Comparison of ENCODE assay signal across 8 mouse cellular contexts in genomic region chr7:98308607-98309218, GRCm38 (mm10). TPM values are rescaled to one million over a fixed set of nuclear protein-coding genes. Genes with fewer than 3 reads are reported as not detected.
DNase-seq lines count a peak whose midpoint lies in the region; ATAC-seq and TF ChIP-seq lines count a peak whose summit lies in the region.

No protein-coding gene starts in this region.

- peak overlapping the region; percentile 56 for H3K4me3 ChIP-seq in kidney, embryonic 14.5 days (ENCODE audit: low read length)
- H3K4me3 ChIP-seq in forebrain, embryonic 13.5 days, result peak overlapping the region; percentile 78
- H3K4me3 ChIP-seq in limb, embryonic 14.5 days (replicated peaks; ENCODE audit: low read length), result peak overlapping the region; percentile 77
- peak overlapping the region; percentile 90 for H3K4me3 ChIP-seq in olfactory bulb, adult 2 months (ENCODE audit: insufficient read depth, low read depth, low read length)

- no peak for TF ChIP-seq POLR2A in limb, embryonic 14.5 days (IDR thresholded peaks at IDR 0.05; ENCODE audit: borderline replicate concordance, extremely low read depth, insufficient read depth, insufficient read length)
- no peak for TF ChIP-seq POLR2A in olfactory bulb, adult 2 months (IDR thresholded peaks at IDR 0.05; ENCODE audit: insufficient read depth, low read depth, low read length)

- WGBS in kidney, embryonic 14.5 days, result under 1% methylated on average over 31 of the region's 33 CpGs
- WGBS in forebrain, embryonic 13.5 days, result 0% methylated on average over 33 of the region's 33 CpGs
- 0% methylated on average over 33 of the region's 33 CpGs for WGBS in limb, embryonic 14.5 days
- under 1% methylated on average over 33 of the region's 33 CpGs for WGBS in olfactory bulb, adult 2 months

- no peaks in the 10 kb centered on the region for H3K9me3 ChIP-seq in kidney, embryonic 14.5 days (ENCODE audit: control insufficient read depth, low read length)
- H3K9me3 ChIP-seq in forebrain, embryonic 13.5 days (replicated peaks), result no peaks in the 10 kb centered on the region
- H3K9me3 ChIP-seq in limb, embryonic 14.5 days (ENCODE audit: control insufficient read depth, low read length), result no peaks in the 10 kb centered on the region

- peak overlapping the region; percentile 91 for H3K4me2 ChIP-seq in kidney, embryonic 14.5 days (replicated peaks; ENCODE audit: low read depth, low read length)
- peak overlapping the region; percentile 94 for H3K4me2 ChIP-seq in forebrain, embryonic 13.5 days
- H3K4me2 ChIP-seq in limb, embryonic 14.5 days (replicated peaks; ENCODE audit: low read depth, low read length, severe bottlenecking), result peak overlapping the region; percentile 88

- H3K36me3 ChIP-seq in kidney, embryonic 14.5 days (ENCODE audit: control insufficient read depth, insufficient read depth, low read length), result no peaks in the 10 kb centered on the region
- H3K36me3 ChIP-seq in forebrain, embryonic 13.5 days (ENCODE audit: poor library complexity, severe bottlenecking), result no peaks in the 10 kb centered on the region
- no peaks in the 10 kb centered on the region for H3K36me3 ChIP-seq in limb, embryonic 14.5 days (ENCODE audit: control insufficient read depth, insufficient read depth, low read length)

- no peak overlapping the region for H3K27ac ChIP-seq in kidney, embryonic 14.5 days (ENCODE audit: low read depth, low read length)
- H3K27ac ChIP-seq in forebrain, embryonic 13.5 days, result peak overlapping the region; percentile 35
- peak overlapping the region; percentile 73 for H3K27ac ChIP-seq in limb, embryonic 14.5 days (replicated peaks; ENCODE audit: low read depth, low read length)
- no peak overlapping the region for H3K27ac ChIP-seq in olfactory bulb, adult 2 months (ENCODE audit: insufficient read depth, low read depth, low read length)

- no peak for TF ChIP-seq CTCF in olfactory bulb, adult 2 months (IDR thresholded peaks at IDR 0.05; ENCODE audit: insufficient read depth, low read depth, low read length)

- H3K27me3 ChIP-seq in kidney, embryonic 14.5 days (ENCODE audit: control insufficient read depth, insufficient read depth, low read length), result no peaks in the 10 kb centered on the region
- H3K27me3 ChIP-seq in forebrain, embryonic 13.5 days, result 0 out of 2 replicates have a peak, but pooled peaks cover 5% of the 10 kb centered on the region
- H3K27me3 ChIP-seq in limb, embryonic 14.5 days (ENCODE audit: control insufficient read depth, insufficient read depth, low read length), result no peaks in the 10 kb centered on the region

- no peak for DNase-seq in kidney, adult 11 months
- DNase-seq in MN1 (ENCODE audit: low spot score), result peak; percentile 37
- DNase-seq in limb, embryonic 14.5 days (ENCODE audit: low spot score), result no peak
- no peak for DNase-seq in thymus, postnatal 25 days
- DNase-seq in gastrocnemius, adult 18-20 months (ENCODE audit: low spot score), result no peak

- H3K4me1 ChIP-seq in kidney, embryonic 14.5 days (ENCODE audit: control insufficient read depth, insufficient read depth, low read length), result peaks cover 3% of the 10 kb centered on the region; the same call in 1 of the 2 replicates
- peaks cover 15% of the 10 kb centered on the region for H3K4me1 ChIP-seq in forebrain, embryonic 13.5 days
- peaks cover 11% of the 10 kb centered on the region for H3K4me1 ChIP-seq in limb, embryonic 14.5 days (ENCODE audit: control insufficient read depth, insufficient read depth, low read length)
- H3K4me1 ChIP-seq in olfactory bulb, adult 2 months (ENCODE audit: control insufficient read depth, insufficient read depth, low read length), result peaks cover 4% of the 10 kb centered on the region; the same call in 1 of the 2 replicates

- peak overlapping the region; percentile 77 for H3K9ac ChIP-seq in kidney, embryonic 14.5 days (ENCODE audit: low read depth, low read length)
- peak overlapping the region; percentile 87 for H3K9ac ChIP-seq in forebrain, embryonic 13.5 days
- peak overlapping the region; percentile 80 for H3K9ac ChIP-seq in limb, embryonic 14.5 days (ENCODE audit: low read depth, low read length, severe bottlenecking)

- ATAC-seq in kidney, embryonic 14.5 days (ENCODE audit: low FRiP score, low TSS enrichment), result peak; percentile 73; the same call in 1 of the 2 replicates
- no peak for ATAC-seq in forebrain, embryonic 13.5 days
- ATAC-seq in limb, embryonic 14.5 days (ENCODE audit: low FRiP score, low read depth), result peak; percentile 47

RNA-seq across cellular contexts. Expression of gene Acer3, which starts 12.3 kb away (rescaled TPM):
- 25.6 and 27.4 TPM in 2 replicates for polyA plus RNA-seq in kidney, embryonic 14.5 days (2014; fragmentation: Nextera tagmentation; extraction: Ambion mirVana)
- polyA plus RNA-seq in forebrain, embryonic 13.5 days (2015; fragmentation: Nextera tagmentation; extraction: Ambion mirVana), result 9.3 and 12.8 TPM in 2 replicates
- polyA plus RNA-seq in limb, embryonic 14.5 days (2012; rRNA removed), result 22.6 and 23.6 TPM in 2 replicates
- 35.7 and 37.9 TPM in 2 replicates for polyA plus RNA-seq in limb, embryonic 14.5 days (2014; fragmentation: Nextera tagmentation; extraction: Ambion mirVana)
- polyA plus RNA-seq in olfactory bulb, adult 2 months (2012; ENCODE audit: insufficient read depth, insufficient read length, low replicate concordance, missing spikeins), result not detected in 2 replicates
- 1 to 10 TPM; 3.6 to 4.1 TPM for total RNA-seq in gastrocnemius, adult 18-20 months (2021)

RNA-seq across cellular contexts. Expression of gene Tsku, which starts 52.4 kb away (rescaled TPM):
- polyA plus RNA-seq in kidney, embryonic 14.5 days (2014; fragmentation: Nextera tagmentation; extraction: Ambion mirVana), result 12.6 and 12.7 TPM in 2 replicates
- 6.4 and 7.6 TPM in 2 replicates for polyA plus RNA-seq in forebrain, embryonic 13.5 days (2015; fragmentation: Nextera tagmentation; extraction: Ambion mirVana)
- 44.0 and 61.0 TPM in 2 replicates for polyA plus RNA-seq in limb, embryonic 14.5 days (2012; rRNA removed)
- 28.6 and 31.4 TPM in 2 replicates for polyA plus RNA-seq in limb, embryonic 14.5 days (2014; fragmentation: Nextera tagmentation; extraction: Ambion mirVana)
- polyA plus RNA-seq in olfactory bulb, adult 2 months (2012; ENCODE audit: insufficient read depth, insufficient read length, low replicate concordance, missing spikeins), result not detected in 2 replicates
- 1 to 10 TPM; 1.1 to 1.7 TPM for total RNA-seq in gastrocnemius, adult 18-20 months (2021)

Comparison
In these comparisons a context has a peak if more than half of its experiments do, and no peak if none do; other contexts are left out.
1. H3K27ac ChIP-seq: peak in forebrain, embryonic 13.5 days (single experiment) and limb, embryonic 14.5 days (single experiment); none in kidney, embryonic 14.5 days (single experiment) and olfactory bulb, adult 2 months (single experiment).
2. Peak in every context shown above with its lines, with median percentiles within 50 percentile points of each other: H3K4me2 ChIP-seq, H3K4me3 ChIP-seq and H3K9ac ChIP-seq.